Mouse (Mus musculus): ENCODE results near the gene Wwp2.

DNA sequence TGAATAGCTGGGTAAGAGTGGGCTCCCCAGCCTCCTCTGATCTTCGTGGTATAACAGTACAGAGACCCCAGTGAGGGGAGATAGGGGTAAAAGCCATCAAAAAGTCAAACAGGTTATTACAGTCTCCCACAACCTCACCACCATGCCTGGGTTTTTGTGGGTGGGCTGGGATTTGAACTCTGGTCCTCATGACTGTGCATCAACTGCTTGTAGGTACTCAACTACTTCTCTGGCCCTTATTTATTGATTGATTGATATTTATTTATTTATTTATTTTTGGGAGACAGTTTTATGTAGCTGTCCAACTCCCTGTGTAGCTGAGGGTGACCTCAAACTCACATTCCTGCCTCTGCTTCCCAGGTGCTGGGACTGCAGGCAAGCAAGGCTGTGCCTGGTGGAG, 161.6 kb downstream of the Wwp2 start:
- no peak for TF ChIP-seq CTCF (IDR thresholded peaks at IDR 0.05; ENCODE audit: insufficient read depth, low read depth, low read length)
- TF ChIP-seq POLR2A (IDR thresholded peaks at IDR 0.05; ENCODE audit: insufficient read depth, low read depth, low read length) = no peak
